Mouse (Mus musculus) spleen, adult 2 months (tissue): ENCODE measurements around the gene Etl4. TPM values are rescaled to one million over a fixed set of nuclear protein-coding genes. Genes with fewer than 3 reads are reported as not detected.

Experiments used
- DNase-seq, 2 experiments: peaks; one replicate each; pipeline versions ENCODE4 v3.0.0 to v3.0.0-alpha.2; 2012 to 2021; ENCODE audit warnings: low spot score in 2 of 2, low read depth in 1 of 2
- H3K27ac ChIP-seq: fragments of 200-500 bp; 2 replicates; pipeline ENCODE4 v1.5.1; 2012; ENCODE audit warnings: low read length, inconsistent platforms; ENCODE audit not compliant: insufficient read depth
- H3K27me3 ChIP-seq: fragments of 200-500 bp; 2 replicates; pipeline ENCODE4 v1.6.1; 2012; ENCODE audit warnings: mild to moderate bottlenecking, moderate library complexity, low read length, inconsistent platforms; ENCODE audit not compliant: control insufficient read depth, insufficient read depth
- H3K36me3 ChIP-seq: fragments of 200-500 bp; 2 replicates; pipeline ENCODE4 v1.6.1; 2012; ENCODE audit warnings: mild to moderate bottlenecking, low read length, inconsistent platforms; ENCODE audit not compliant: control insufficient read depth, insufficient read depth
- H3K4me1 ChIP-seq: fragments of 200-500 bp; 2 replicates; pipeline ENCODE4 v1.6.1; 2011; ENCODE audit warnings: inconsistent platforms; ENCODE audit not compliant: control insufficient read depth, insufficient read depth, insufficient read length
- H3K4me3 ChIP-seq: fragments of 200-500 bp; 2 replicates; pipeline ENCODE4 v1.5.1; 2011; ENCODE audit warnings: mild to moderate bottlenecking, inconsistent platforms; ENCODE audit not compliant: insufficient read depth, insufficient read length; ENCODE audit errors: extremely low read depth
- CTCF ChIP-seq: fragments of 200-500 bp; IDR thresholded peaks from 2 replicates; pipeline ENCODE4 v1.5.1; 2011; ENCODE audit warnings: mild to moderate bottlenecking, inconsistent platforms; ENCODE audit not compliant: insufficient read depth, insufficient read length, insufficient replicate concordance; ENCODE audit errors: extremely low read depth
- POLR2A ChIP-seq: fragments of 200-500 bp; IDR thresholded peaks from 2 replicates; pipeline ENCODE4 v1.6.1; 2011; ENCODE audit warnings: low read depth, low read length, inconsistent platforms
- WGBS: fragments of 180-500 bp; shearing (Covaris S2); methylation state at CpG from one replicate; pipeline ENCODE4 v1.1.7; 2018; 5-methylcytosine and 5-hydroxymethylcytosine counted together
- polyA plus RNA-seq: library from polyadenylated mRNA; depleted of rRNA; stranded (reverse); fragments of >200 nt; gene quantifications from 2 replicates; pipeline ENCODE4 v1.2.3, GENCODE M21; 2012; rRNA removed

The Etl4 gene
- polyA plus RNA-seq = 3.1 and 5.3 TPM in 2 replicates

DNA sequence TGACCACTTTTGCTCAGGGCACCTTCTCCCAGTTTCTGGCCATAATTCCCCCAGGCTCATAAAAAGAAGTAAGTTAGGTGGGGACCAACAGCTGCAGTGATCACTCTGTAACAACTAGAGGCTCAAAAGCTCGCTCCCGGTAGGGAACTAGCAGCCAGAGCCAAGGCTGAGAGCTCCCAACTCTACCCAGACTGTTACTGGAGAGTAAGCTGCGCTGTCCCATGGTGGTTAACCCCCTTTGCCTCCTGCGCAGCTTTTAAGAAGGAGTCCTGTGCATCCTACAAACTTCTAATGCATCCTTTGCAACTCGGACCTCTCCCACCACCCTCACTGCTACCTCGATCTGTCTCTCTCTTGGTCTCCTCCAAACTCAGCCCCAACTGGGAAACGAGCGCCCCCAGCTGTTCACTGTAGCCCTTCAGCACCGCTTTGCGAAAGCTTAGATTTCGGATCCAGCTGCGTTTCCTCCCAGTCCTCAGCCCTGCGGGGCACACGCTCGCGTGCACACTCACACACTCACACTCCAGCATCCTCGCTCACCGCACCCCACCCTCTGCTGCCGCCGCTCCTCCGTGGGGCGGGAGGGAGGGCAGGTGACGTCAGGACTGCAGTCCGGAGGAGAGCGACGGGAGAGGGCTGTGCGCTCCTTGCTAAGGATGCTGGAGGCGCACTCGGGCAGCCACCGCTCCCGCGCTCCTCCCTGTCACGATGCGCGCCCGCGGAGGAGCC is at the start of gene Etl4:
TSS of gene Etl4 (plus strand) at position 610 of the 729 bp plus-strand sequence.
- no peak for TF ChIP-seq CTCF
- no peak for TF ChIP-seq POLR2A
- DNase-seq = no peak
- Histone ChIP-seq H3K4me1 (no peaks in the 10 kb centered on the region), H3K4me3 (no peak within 1 kb of the TSS), H3K36me3 (no peaks in the 10 kb centered on the region), H3K27me3 (peaks cover 7% of the 10 kb centered on the region; the same call in 1 of the 2 replicates), H3K27ac (no peak within 1 kb of the TSS)
- 3% methylated on average over 37 of the region's 37 CpGs for WGBS

DNA sequence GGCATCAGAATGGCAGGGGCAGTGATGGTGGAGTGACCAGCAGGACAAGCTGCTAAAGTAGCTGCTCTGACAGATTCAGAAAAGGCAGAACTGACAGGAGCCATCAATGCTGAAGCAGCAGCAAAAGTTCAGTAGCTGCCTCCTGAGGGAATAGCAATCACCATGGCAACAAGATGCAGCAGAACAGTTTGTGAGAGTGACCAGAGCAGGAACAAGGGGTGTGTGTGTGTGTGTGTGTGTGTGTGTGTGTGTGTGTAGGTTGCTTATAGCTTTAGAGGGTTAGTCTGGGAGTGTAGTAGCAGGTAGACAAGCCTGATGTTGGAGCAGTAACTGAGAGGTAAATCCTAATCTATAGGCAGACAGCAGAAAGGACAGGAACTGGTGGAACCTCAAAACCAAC is 40.4 kb upstream of the Etl4 start:
- Histone ChIP-seq H3K4me3 (no peak overlapping the region), H3K36me3 (no peaks in the 10 kb centered on the region), H3K27me3 (no peaks in the 10 kb centered on the region), H3K27ac (no peak overlapping the region), H3K4me1 (no peaks in the 10 kb centered on the region)
- DNase-seq = no peak
- TF ChIP-seq POLR2A (no peak), CTCF (no peak)

DNA sequence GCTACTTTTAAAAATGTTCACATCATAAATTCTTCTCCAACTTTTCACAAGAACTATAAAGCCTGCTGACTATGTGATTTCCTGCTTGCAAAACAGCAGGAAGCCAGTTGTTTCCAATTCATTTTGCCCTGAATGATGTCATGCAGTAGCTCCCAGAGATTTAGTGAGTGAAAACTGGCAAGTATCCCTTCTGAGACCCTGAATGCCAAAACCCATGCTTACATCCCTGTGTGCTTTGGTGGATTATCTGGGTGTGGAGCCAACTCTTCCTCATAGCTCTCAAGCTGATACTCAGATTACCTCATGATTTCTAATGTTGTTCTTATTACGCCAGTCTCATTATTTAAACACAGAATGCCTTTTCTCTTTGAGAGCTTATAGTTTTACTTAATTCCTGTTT is 37.7 kb upstream of the Etl4 start:
- H3K27ac ChIP-seq = no peak overlapping the region
- no peak for DNase-seq
- H3K27me3 ChIP-seq = no peaks in the 10 kb centered on the region
- WGBS = 84% methylated on average over 1 of the region's 1 CpGs
- H3K36me3 ChIP-seq = no peaks in the 10 kb centered on the region
- no peak overlapping the region for H3K4me3 ChIP-seq
- H3K4me1 ChIP-seq = no peaks in the 10 kb centered on the region
- TF ChIP-seq POLR2A = no peak
- no peak for TF ChIP-seq CTCF

DNA sequence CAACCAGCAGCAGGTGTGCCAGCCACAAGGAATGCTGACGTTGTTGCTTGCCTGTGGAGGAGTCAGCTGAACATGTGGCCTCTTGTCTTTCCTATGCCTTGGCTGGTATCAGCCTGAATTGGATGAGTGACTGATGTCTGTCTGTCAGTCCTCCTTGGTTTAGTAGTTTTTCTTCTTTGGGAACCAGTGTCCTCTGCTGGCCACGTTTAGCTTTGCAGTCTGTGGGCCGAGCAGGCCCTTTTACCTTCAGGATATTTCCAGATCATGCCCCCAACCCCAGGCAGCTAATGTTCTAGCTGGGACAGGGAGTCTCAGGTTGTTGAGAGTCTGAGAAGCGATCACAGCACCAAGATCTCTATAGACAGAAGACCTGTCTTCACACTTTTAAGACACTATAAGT is 18.7 kb upstream of the Etl4 start:
- H3K27ac ChIP-seq = no peak overlapping the region
- no peak for DNase-seq
- no peaks in the 10 kb centered on the region for H3K36me3 ChIP-seq
- TF ChIP-seq CTCF = no peak
- no peak for TF ChIP-seq POLR2A
- H3K4me3 ChIP-seq = no peak overlapping the region
- 46% methylated on average over 4 of the region's 4 CpGs for WGBS
- no peaks in the 10 kb centered on the region for H3K4me1 ChIP-seq
- H3K27me3 ChIP-seq = no peaks in the 10 kb centered on the region

DNA sequence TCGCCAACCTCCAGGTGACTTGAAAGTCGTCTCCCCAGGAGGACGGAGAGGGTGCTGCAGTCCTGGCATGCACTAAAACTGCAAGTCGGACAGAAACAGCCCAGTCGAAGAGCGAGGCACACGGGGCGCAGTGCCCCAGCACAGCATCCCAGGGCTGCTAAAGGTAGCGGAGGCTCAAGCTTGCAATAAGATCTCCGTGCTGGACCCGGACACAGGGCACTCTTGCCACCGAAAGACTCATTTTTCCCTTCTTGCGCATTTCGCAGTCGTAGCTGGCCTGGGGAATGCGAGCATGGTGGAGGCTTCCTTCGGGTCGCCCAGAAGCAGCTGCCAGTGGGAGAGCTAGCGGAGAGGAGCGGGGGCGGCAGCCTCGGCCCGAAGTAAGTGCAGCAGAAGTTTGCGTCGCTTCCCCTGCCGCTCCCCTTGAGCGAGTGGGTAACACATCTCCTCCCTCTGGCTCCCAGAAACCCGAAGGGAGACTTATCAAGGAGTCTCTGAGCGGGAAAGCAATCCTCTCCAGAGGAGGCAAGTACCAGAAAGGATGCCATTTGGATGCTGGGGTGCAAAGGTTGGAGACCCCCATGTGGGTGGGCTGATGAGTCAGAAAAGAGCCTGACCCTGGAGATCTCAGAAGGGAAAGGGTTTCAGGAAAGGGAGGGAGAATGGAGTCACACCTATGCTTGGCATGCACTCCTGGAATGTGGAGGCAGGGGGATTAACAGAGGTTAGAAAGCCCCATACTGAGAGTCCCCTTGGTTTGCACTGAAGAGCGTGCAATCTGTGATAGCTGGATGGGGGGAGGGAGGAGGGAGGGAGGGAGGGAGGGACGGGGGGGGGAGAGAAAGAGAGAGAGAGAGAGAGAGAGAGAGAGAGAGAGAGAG is 560 bp downstream of the Etl4 start:
- TF ChIP-seq POLR2A (no peak), CTCF (no peak)
- H3K4me1 ChIP-seq = no peaks in the 10 kb centered on the region
- H3K36me3 ChIP-seq = no peaks in the 10 kb centered on the region
- peaks cover 7% of the 10 kb centered on the region; the same call in 1 of the 2 replicates for H3K27me3 ChIP-seq
- no peak for DNase-seq
- WGBS = 5% methylated on average over 30 of the region's 31 CpGs
- no peak overlapping the region for H3K27ac ChIP-seq
- H3K4me3 ChIP-seq = no peak overlapping the region

DNA sequence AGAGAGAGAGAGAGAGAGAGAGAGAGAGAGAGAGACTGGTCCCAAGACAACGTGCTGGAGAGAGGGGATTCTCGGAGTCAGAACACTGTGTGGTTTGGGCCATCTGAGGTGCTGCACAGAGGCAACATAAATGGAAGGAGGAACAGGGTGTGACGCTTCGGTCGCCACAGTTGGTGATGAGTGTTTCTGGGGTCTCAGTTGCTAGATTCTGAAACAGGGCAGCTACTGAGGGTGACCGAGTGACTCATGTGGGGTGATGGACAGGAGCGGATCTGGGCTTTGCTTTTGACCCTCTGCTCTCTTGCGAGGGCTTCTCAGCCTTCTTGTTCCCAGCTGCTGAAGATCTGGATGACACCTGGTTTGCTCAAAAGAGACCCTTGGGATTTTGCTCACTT is 1.2 kb downstream of the Etl4 start:
- H3K27ac ChIP-seq = no peak overlapping the region
- H3K4me3 ChIP-seq = no peak overlapping the region
- TF ChIP-seq CTCF = no peak
- no peak for TF ChIP-seq POLR2A
- peaks cover 7% of the 10 kb centered on the region; the same call in 1 of the 2 replicates for H3K27me3 ChIP-seq
- no peaks in the 10 kb centered on the region for H3K36me3 ChIP-seq
- no peaks in the 10 kb centered on the region for H3K4me1 ChIP-seq
- WGBS = 15% methylated on average over 8 of the region's 8 CpGs
- DNase-seq = no peak

DNA sequence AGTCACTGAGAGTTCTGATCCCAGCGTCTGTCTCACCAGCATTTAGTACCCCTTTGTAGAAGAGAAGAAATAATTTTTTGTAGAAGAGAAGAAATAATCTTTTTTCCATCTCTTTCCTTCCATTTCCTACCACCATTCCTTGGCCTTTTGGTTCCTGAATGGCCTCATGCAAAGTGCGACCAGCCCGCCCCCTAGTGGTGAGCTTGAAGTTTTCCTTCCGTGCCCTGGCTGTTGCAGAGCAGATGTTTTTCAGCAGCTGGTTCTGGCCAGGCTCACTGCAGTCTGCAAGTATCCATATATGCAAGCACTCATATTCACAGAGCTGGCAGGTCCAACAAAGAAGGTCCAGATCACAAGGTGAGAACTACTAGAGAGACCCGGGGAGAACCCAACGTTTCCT is 9.6 kb downstream of the Etl4 start:
- peak; percentile 3 to 45 for DNase-seq
- 31% methylated on average over 6 of the region's 6 CpGs for WGBS
- Histone ChIP-seq H3K36me3 (no peaks in the 10 kb centered on the region), H3K4me1 (no peaks in the 10 kb centered on the region), H3K27ac (no peak overlapping the region), H3K27me3 (no peaks in the 10 kb centered on the region), H3K4me3 (no peak overlapping the region)
- TF ChIP-seq POLR2A (no peak), CTCF (peak; percentile 63; the same call in 1 of the 2 replicates)
